Mouse (Mus musculus) bone marrow macrophage, adult 2 months (primary cell): ENCODE measurements around the gene BC049715.

Experiments
- CTCF ChIP-seq: IDR thresholded peaks from 2 replicates; pipeline ENCODE4 v1.5.1; 2012; ENCODE audit warnings: low read depth, mild to moderate bottlenecking, low read length, moderate library complexity
- POLR2A ChIP-seq: IDR thresholded peaks from 2 replicates; pipeline ENCODE4 v1.6.1; 2012; ENCODE audit warnings: mild to moderate bottlenecking, low read depth, low read length, borderline replicate concordance

DNA sequence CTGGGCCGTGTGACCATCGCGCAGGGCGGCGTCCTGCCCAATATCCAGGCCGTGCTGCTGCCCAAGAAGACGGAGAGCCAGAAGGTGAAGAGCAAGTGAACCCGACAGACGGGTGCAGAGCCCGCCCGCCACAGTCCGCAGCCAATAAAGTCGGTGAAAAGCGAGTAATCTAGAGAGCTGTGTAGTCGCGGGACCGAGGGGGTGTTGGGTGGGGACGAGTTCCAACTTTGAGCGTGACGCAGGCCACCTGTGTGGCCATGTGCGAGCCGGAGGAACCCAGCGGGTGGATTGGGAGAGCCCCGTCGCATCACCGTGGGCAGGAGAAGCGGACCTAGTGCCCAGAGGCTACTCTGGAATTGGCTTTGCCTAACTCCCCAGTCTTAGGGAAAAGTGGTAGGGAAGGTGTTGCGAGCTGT lies 18.8 kb upstream of the BC049715 start:
- TF ChIP-seq CTCF: no peak
- no peak for TF ChIP-seq POLR2A
